Mouse (Mus musculus): Measurements from ENCODE around the gene Fggy. TPM values are rescaled to one million over a fixed set of nuclear protein-coding genes. Genes with fewer than 3 reads are reported as not detected.
A peak's percentile ranks its signal among the peaks of the same experiment; 100 is the strongest.

Gene Fggy
- polyA plus RNA-seq, 1 experiment from 2014 or later: 5.6 TPM

- H3K36me3 ChIP-seq (ENCODE audit: control insufficient read depth, insufficient read depth): no peaks in the 10 kb centered on the region
- no peak overlapping the region for H3K9ac ChIP-seq (replicated peaks; ENCODE audit: low read depth, low read length)
- no peak overlapping the region for H3K4me2 ChIP-seq (ENCODE audit: low read length)
- ATAC-seq: no peak
- no peaks in the 10 kb centered on the region for H3K4me1 ChIP-seq (replicated peaks; ENCODE audit: control insufficient read depth, insufficient read depth, low read length)
- H3K27ac ChIP-seq (ENCODE audit: low read length): no peak overlapping the region
- WGBS: 89% methylated on average over 6 of the region's 6 CpGs
- H3K27me3 ChIP-seq (replicated peaks; ENCODE audit: control insufficient read depth, insufficient read depth, low read length): no peaks in the 10 kb centered on the region
- no peaks in the 10 kb centered on the region for H3K9me3 ChIP-seq (ENCODE audit: control insufficient read depth, low read length)
- no peak overlapping the region for H3K4me3 ChIP-seq (replicated peaks; ENCODE audit: low read length)
Measured at GRCm38 (mm10) chr4:95794651-95795050, 237.3 kb downstream of the Fggy start.

GRCm38 (mm10) chr4:95795283-95795682 lies 238.0 kb downstream of the Fggy start:
- H3K27me3 ChIP-seq (replicated peaks; ENCODE audit: control insufficient read depth, insufficient read depth, low read length): no peaks in the 10 kb centered on the region
- H3K9me3 ChIP-seq (ENCODE audit: control insufficient read depth, low read length): no peaks in the 10 kb centered on the region
- H3K36me3 ChIP-seq (ENCODE audit: control insufficient read depth, insufficient read depth): no peaks in the 10 kb centered on the region
- H3K4me2 ChIP-seq (ENCODE audit: low read length): no peak overlapping the region
- 78% methylated on average over 2 of the region's 2 CpGs for WGBS
- H3K4me3 ChIP-seq (replicated peaks; ENCODE audit: low read length): no peak overlapping the region
- no peak overlapping the region for H3K9ac ChIP-seq (replicated peaks; ENCODE audit: low read depth, low read length)
- no peak overlapping the region for H3K27ac ChIP-seq (ENCODE audit: low read length)
- H3K4me1 ChIP-seq (replicated peaks; ENCODE audit: control insufficient read depth, insufficient read depth, low read length): no peaks in the 10 kb centered on the region
- ATAC-seq: no peak

- 72% methylated on average over 2 of the region's 2 CpGs for WGBS
- Histone ChIP-seq H3K9me3 (ENCODE audit: control insufficient read depth, low read length) (no peaks in the 10 kb centered on the region), H3K27ac (ENCODE audit: low read length) (no peak overlapping the region), H3K36me3 (ENCODE audit: control insufficient read depth, insufficient read depth) (no peaks in the 10 kb centered on the region), H3K4me3 (replicated peaks; ENCODE audit: low read length) (no peak overlapping the region), H3K9ac (replicated peaks; ENCODE audit: low read depth, low read length) (no peak overlapping the region), H3K4me1 (replicated peaks; ENCODE audit: control insufficient read depth, insufficient read depth, low read length) (no peaks in the 10 kb centered on the region), H3K4me2 (ENCODE audit: low read length) (no peak overlapping the region), H3K27me3 (replicated peaks; ENCODE audit: control insufficient read depth, insufficient read depth, low read length) (no peaks in the 10 kb centered on the region)
- no peak for ATAC-seq
Measured at GRCm38 (mm10) chr4:95819650-95820049, 262.3 kb downstream of the Fggy start.

- Histone ChIP-seq H3K27me3 (replicated peaks; ENCODE audit: control insufficient read depth, insufficient read depth, low read length) (no peaks in the 10 kb centered on the region), H3K9me3 (ENCODE audit: control insufficient read depth, low read length) (no peaks in the 10 kb centered on the region), H3K4me2 (ENCODE audit: low read length) (no peak overlapping the region), H3K4me3 (replicated peaks; ENCODE audit: low read length) (no peak overlapping the region), H3K27ac (ENCODE audit: low read length) (no peak overlapping the region), H3K4me1 (replicated peaks; ENCODE audit: control insufficient read depth, insufficient read depth, low read length) (no peaks in the 10 kb centered on the region), H3K9ac (replicated peaks; ENCODE audit: low read depth, low read length) (no peak overlapping the region), H3K36me3 (ENCODE audit: control insufficient read depth, insufficient read depth) (no peaks in the 10 kb centered on the region)
- ATAC-seq: no peak
- 71% methylated on average over 3 of the region's 3 CpGs for WGBS
Measured at GRCm38 (mm10) chr4:95821906-95822579, 264.7 kb downstream of the Fggy start.

GRCm38 (mm10) chr4:95828164-95828563 lies 270.9 kb downstream of the Fggy start:
- Histone ChIP-seq H3K27ac (ENCODE audit: low read length) (no peak overlapping the region), H3K36me3 (ENCODE audit: control insufficient read depth, insufficient read depth) (no peaks in the 10 kb centered on the region), H3K27me3 (replicated peaks; ENCODE audit: control insufficient read depth, insufficient read depth, low read length) (no peaks in the 10 kb centered on the region), H3K4me1 (replicated peaks; ENCODE audit: control insufficient read depth, insufficient read depth, low read length) (no peaks in the 10 kb centered on the region), H3K9me3 (ENCODE audit: control insufficient read depth, low read length) (no peaks in the 10 kb centered on the region), H3K4me2 (ENCODE audit: low read length) (no peak overlapping the region), H3K4me3 (replicated peaks; ENCODE audit: low read length) (no peak overlapping the region), H3K9ac (replicated peaks; ENCODE audit: low read depth, low read length) (no peak overlapping the region)
- WGBS: 88% methylated on average over 4 of the region's 4 CpGs
- no peak for ATAC-seq

DNA sequence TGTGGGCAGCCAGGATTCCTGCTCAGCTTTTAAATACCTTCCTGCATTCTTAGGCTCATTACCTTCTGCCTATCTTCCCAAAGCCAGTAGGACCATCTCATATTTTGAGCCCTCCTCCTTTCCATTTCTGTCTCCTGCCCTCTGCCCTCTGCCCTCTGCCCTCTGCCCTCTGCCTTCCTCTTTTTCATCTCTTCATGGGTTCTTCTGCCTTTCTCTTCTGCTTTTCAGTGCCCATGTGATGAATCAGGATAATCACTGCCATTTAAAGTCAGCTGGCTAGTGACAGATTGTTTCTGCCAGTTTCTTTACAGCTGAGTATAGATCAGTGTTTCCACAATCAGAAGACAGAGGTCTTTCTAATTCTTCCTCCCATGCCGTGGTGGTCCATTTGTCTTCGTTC lies 273.0 kb downstream of the Fggy start:
- no peaks in the 10 kb centered on the region for H3K36me3 ChIP-seq (ENCODE audit: control insufficient read depth, insufficient read depth)
- no peak overlapping the region for H3K4me2 ChIP-seq (ENCODE audit: low read length)
- whole genome bisulfite sequencing: 45% methylated on average over 2 of the region's 2 CpGs
- no peaks in the 10 kb centered on the region for H3K4me1 ChIP-seq (replicated peaks; ENCODE audit: control insufficient read depth, insufficient read depth, low read length)
- H3K27me3 ChIP-seq (replicated peaks; ENCODE audit: control insufficient read depth, insufficient read depth, low read length): no peaks in the 10 kb centered on the region
- H3K9me3 ChIP-seq (ENCODE audit: control insufficient read depth, low read length): no peaks in the 10 kb centered on the region
- no peak overlapping the region for H3K4me3 ChIP-seq (replicated peaks; ENCODE audit: low read length)
- H3K9ac ChIP-seq (replicated peaks; ENCODE audit: low read depth, low read length): no peak overlapping the region
- ATAC-seq: no peak
- no peak overlapping the region for H3K27ac ChIP-seq (ENCODE audit: low read length)

DNA sequence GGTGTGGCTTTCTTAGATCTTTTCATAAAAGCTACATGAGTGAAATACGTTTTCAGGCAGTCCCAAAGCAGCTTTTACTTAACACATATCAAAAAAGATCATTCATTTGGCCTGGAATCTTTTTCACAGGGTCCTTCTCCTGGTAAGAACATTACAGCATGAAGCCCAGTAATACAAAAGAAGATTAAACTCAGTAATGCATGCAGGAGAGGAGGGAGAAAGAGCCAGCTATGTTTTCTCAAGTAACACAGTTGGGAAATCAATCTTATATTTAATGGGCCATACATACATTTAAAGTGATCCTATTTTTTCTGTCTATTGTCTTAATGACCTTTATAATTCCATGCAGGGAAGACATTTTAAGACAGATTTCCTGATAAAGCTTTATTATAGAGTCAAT lies 282.6 kb downstream of the Fggy start:
- no peak overlapping the region for H3K4me3 ChIP-seq (replicated peaks; ENCODE audit: low read length)
- no peaks in the 10 kb centered on the region for H3K36me3 ChIP-seq (ENCODE audit: control insufficient read depth, insufficient read depth)
- WGBS: 23% methylated on average over 1 of the region's 1 CpGs
- no peak overlapping the region for H3K9ac ChIP-seq (replicated peaks; ENCODE audit: low read depth, low read length)
- no peaks in the 10 kb centered on the region for H3K9me3 ChIP-seq (ENCODE audit: control insufficient read depth, low read length)
- peak overlapping the region; percentile 48 for H3K27ac ChIP-seq (ENCODE audit: low read length)
- H3K4me2 ChIP-seq (ENCODE audit: low read length): no peak overlapping the region
- ATAC-seq: no peak
- 0 out of 2 replicates have a peak, but pooled peaks cover 2% of the 10 kb centered on the region for H3K4me1 ChIP-seq (replicated peaks; ENCODE audit: control insufficient read depth, insufficient read depth, low read length)
- no peaks in the 10 kb centered on the region for H3K27me3 ChIP-seq (replicated peaks; ENCODE audit: control insufficient read depth, insufficient read depth, low read length)

GRCm38 (mm10) chr4:95840389-95841053 lies 283.2 kb downstream of the Fggy start:
- H3K4me2 ChIP-seq (ENCODE audit: low read length): no peak overlapping the region
- no peaks in the 10 kb centered on the region for H3K9me3 ChIP-seq (ENCODE audit: control insufficient read depth, low read length)
- H3K4me3 ChIP-seq (replicated peaks; ENCODE audit: low read length): no peak overlapping the region
- WGBS: 38% methylated on average over 6 of the region's 6 CpGs
- peak; percentile 92 for ATAC-seq
- H3K36me3 ChIP-seq (ENCODE audit: control insufficient read depth, insufficient read depth): no peaks in the 10 kb centered on the region
- H3K27ac ChIP-seq (ENCODE audit: low read length): no peak overlapping the region
- H3K4me1 ChIP-seq (replicated peaks; ENCODE audit: control insufficient read depth, insufficient read depth, low read length): 0 out of 2 replicates have a peak, but pooled peaks cover 2% of the 10 kb centered on the region
- no peak overlapping the region for H3K9ac ChIP-seq (replicated peaks; ENCODE audit: low read depth, low read length)
- H3K27me3 ChIP-seq (replicated peaks; ENCODE audit: control insufficient read depth, insufficient read depth, low read length): no peaks in the 10 kb centered on the region

DNA sequence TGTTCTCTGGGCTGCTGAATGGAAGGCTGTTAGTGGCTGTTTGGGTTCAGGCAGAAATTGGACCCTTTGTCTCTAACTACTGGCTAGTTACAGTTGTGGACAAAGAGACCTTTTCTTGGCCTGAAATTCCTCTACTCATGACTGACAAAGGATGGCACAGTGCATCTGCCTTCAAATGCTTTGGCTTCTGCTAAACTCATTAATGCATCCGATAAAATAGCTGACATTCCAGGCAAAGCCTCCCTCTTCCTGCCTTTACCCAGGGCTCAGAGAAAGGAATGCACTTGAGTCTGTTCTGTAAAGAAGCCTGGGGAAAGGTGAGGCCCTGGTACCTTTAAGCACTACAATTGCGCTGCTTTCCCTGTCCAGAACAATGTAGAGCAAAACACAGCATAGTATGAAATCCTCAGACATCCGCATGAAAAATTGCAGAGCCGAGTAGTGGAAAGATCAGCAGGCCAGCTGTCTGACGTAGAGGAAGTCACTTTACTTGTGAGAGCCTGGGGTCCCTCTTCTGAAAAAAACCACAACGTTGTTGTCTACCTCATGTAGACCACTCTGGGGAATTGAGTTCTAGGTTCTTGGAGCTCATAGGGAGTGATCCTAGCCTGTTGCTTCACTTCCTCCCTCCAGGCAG lies 288.8 kb downstream of the Fggy start:
- Histone ChIP-seq H3K9ac (replicated peaks; ENCODE audit: low read depth, low read length) (no peak overlapping the region), H3K27ac (ENCODE audit: low read length) (no peak overlapping the region)
- ATAC-seq: no peak

More for the DNA sequence above, 288.8 kb downstream of the Fggy start:
- H3K27me3 ChIP-seq (replicated peaks; ENCODE audit: control insufficient read depth, insufficient read depth, low read length): no peaks in the 10 kb centered on the region
- peaks cover 5% of the 10 kb centered on the region; the same call in 1 of the 2 replicates for H3K4me1 ChIP-seq (replicated peaks; ENCODE audit: control insufficient read depth, insufficient read depth, low read length)
- H3K36me3 ChIP-seq (ENCODE audit: control insufficient read depth, insufficient read depth): no peaks in the 10 kb centered on the region
- H3K4me2 ChIP-seq (ENCODE audit: low read length): no peak overlapping the region
- H3K4me3 ChIP-seq (replicated peaks; ENCODE audit: low read length): no peak overlapping the region
- no peaks in the 10 kb centered on the region for H3K9me3 ChIP-seq (ENCODE audit: control insufficient read depth, low read length)
- 50% methylated on average over 6 of the region's 6 CpGs for WGBS
